Comparison of ENCODE assay signal across 12 mouse cellular contexts in the genomic region with DNA sequence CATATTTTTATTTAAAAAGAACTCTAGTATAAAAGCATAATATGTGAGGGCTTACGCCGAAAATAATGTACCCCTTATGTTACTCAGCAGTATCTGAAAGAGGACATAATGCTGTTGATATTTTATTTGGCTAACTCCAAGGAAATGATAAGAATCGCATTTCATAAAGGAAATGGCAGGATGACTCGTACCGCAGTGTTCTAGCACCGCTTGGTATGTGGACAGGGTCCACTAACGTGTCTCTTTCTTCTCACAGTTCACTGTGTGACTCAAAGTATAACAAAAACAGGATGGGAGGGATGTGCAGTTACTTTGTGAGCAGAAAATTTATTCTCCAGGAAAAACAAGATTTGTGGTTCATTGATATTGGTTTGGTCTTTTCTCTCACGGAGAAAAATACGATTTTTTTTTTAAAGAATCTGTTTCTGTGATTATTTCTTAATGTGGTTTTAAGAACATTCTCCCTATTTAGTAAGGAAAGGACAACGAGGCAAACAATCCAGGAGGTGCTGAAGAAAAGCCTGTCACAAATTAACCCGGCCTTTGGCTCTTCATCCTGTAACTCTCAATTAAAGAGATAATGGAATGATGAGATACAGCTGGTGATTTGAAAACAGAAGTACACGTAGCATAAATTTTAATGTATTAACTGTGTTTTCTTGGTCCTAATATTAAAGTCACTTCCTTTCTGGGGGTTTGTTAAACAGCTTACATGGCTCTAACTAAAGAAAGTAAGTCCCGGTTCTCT.
"Had no signal": no experiment of that assay in that cellular context is flagged by ENCODE, and none has a peak within 500 bp of the region (broad histone marks: within the 10 kb centered on the region; RNA-seq: fewer than 3 reads in every experiment).

No protein-coding gene starts in this region.

- H3K27me3 ChIP-seq: limb, embryonic 12.5 days; midbrain, embryonic 12.5 days; neural tube, embryonic 15.5 days had no signal

- H3K4me3 ChIP-seq: limb, embryonic 12.5 days; midbrain, embryonic 12.5 days; neural tube, embryonic 15.5 days had no signal

- ATAC-seq: intestine, embryonic 16.5 days had no signal

- H3K36me3 ChIP-seq: limb, embryonic 12.5 days; midbrain, embryonic 12.5 days; neural tube, embryonic 15.5 days had no signal

- H3K9ac ChIP-seq: limb, embryonic 12.5 days; liver, embryonic 14.5 days; midbrain, embryonic 12.5 days; neural tube, embryonic 15.5 days had no signal

- H3K4me1 ChIP-seq: limb, embryonic 12.5 days; midbrain, embryonic 12.5 days; neural tube, embryonic 15.5 days had no signal

- H3K4me2 ChIP-seq: limb, embryonic 12.5 days; midbrain, embryonic 12.5 days; neural tube, embryonic 15.5 days had no signal

- H3K27ac ChIP-seq: limb, embryonic 12.5 days; liver, embryonic 14.5 days; midbrain, embryonic 12.5 days; neural tube, embryonic 15.5 days had no signal

- H3K9me3 ChIP-seq: limb, embryonic 12.5 days; midbrain, embryonic 12.5 days; neural tube, embryonic 15.5 days had no signal

- DNase-seq: layer of hippocampus, adult 9-11 months; layer of hippocampus, postnatal 36 days; liver; lung, adult 18-20 months; right cerebral cortex, adult 18-20 months; right cerebral cortex, postnatal 25 days; thymus, postnatal 4 days had no signal
